Mouse (Mus musculus) thymus, adult 2 months (tissue): ENCODE measurements at regions not wholly inside any gene's neighbourhood (a gene's known extent, or its start where the extent isn't known, plus 50 kb on each side); places are given as distances from the start of the nearest gene placed in this dataset.

ENCODE experiments used
- DNase-seq: peaks from one replicate; pipeline ENCODE4 v3.0.0; 2021
- H3K27ac ChIP-seq: fragments of 200-500 bp; 2 replicates; pipeline ENCODE4 v1.5.1; 2012; ENCODE audit warnings: low read length, control low read depth; ENCODE audit not compliant: control insufficient read depth, insufficient read depth
- H3K27me3 ChIP-seq: fragments of 200-500 bp; 2 replicates; pipeline ENCODE4 v1.6.1; 2012; ENCODE audit warnings: mild to moderate bottlenecking, low read length, moderate library complexity, mixed read lengths; ENCODE audit not compliant: control insufficient read depth, insufficient read depth
- H3K36me3 ChIP-seq: fragments of 200-500 bp; 2 replicates; pipeline ENCODE4 v1.6.1; 2012; ENCODE audit warnings: mild to moderate bottlenecking, low read length, moderate library complexity; ENCODE audit not compliant: control insufficient read depth, insufficient read depth
- H3K4me1 ChIP-seq: fragments of 200-500 bp; replicated peaks from 2 replicates; pipeline ENCODE4 v1.6.1; 2012; ENCODE audit warnings: low read length; ENCODE audit not compliant: control insufficient read depth, insufficient read depth
- H3K4me3 ChIP-seq: fragments of 200-500 bp; 2 replicates; pipeline ENCODE4 v1.5.1; 2012; ENCODE audit warnings: mild to moderate bottlenecking, low read length, control low read depth, moderate library complexity; ENCODE audit not compliant: control insufficient read depth, insufficient read depth
- CTCF ChIP-seq: fragments of 200-500 bp; IDR thresholded peaks from 2 replicates; pipeline ENCODE4 v1.5.1; 2012; ENCODE audit warnings: mild to moderate bottlenecking, control low read depth, low read length, moderate library complexity, borderline replicate concordance; ENCODE audit not compliant: control insufficient read depth, poor library complexity, insufficient read depth; ENCODE audit errors: extremely low read depth
- POLR2A ChIP-seq: fragments of 200-500 bp; IDR thresholded peaks from 2 replicates; pipeline ENCODE4 v1.6.1; 2012; ENCODE audit warnings: mild to moderate bottlenecking, low read length, control low read depth, moderate library complexity; ENCODE audit not compliant: control insufficient read depth, poor library complexity, insufficient read depth; ENCODE audit errors: extremely low read depth
- WGBS: fragments of 180-500 bp; shearing (Covaris S2); methylation state at CpG from one replicate; pipeline ENCODE4 v1.1.7; 2018; 5-methylcytosine and 5-hydroxymethylcytosine counted together

DNA sequence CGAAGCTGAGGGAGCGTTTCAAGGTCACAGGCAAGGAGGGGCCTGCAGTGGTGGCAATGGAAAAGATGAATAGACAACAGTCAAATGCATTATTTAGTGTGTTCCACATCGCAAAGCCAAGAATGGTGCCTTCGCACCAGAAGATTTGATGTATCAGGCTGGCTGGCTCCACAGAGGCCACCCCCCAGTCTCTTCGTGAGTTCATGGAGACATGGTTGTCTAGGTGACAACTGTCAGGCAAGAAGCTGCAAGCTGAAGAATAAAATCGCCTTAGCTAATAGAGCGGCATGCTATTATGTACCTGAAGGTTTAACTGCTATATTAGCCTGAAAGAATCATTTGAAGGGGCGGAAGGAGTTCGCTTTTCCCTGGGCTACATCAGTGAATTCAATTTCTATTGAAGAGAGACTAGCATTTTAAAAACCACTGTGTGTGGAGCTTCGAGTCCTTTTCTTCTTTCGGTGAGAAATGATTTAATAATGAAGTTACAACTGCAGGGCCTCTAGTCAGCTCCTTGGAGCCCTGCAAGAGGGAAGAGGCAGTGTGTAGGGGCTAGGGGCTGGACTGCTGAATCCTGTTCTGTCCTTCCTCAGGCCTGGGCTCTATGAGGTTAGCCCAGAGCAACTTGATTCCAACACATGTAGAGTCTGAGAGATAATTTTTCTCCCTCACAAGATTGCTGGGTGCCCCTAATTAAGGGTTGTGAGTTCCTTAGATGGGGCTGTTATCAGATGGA, 169.1 kb downstream of the Mid1ip1 start:
- TF ChIP-seq POLR2A (no peak), CTCF (no peak)
- no peak for DNase-seq

GRCm38 (mm10) chrX:10892815-10893214, 178.0 kb downstream of the Mid1ip1 start:
- no peaks in the 10 kb centered on the region for H3K36me3 ChIP-seq
- 98% methylated on average over 3 of the region's 3 CpGs for WGBS
- no peaks in the 10 kb centered on the region for H3K4me1 ChIP-seq
- no peak overlapping the region for H3K27ac ChIP-seq
- no peak overlapping the region for H3K4me3 ChIP-seq
- DNase-seq, result no peak
- H3K27me3 ChIP-seq, result no peaks in the 10 kb centered on the region
- TF ChIP-seq CTCF, result no peak
- no peak for TF ChIP-seq POLR2A

More for the DNA sequence above, 169.1 kb downstream of the Mid1ip1 start:
- H3K36me3 ChIP-seq, result no peaks in the 10 kb centered on the region
- H3K4me3 ChIP-seq, result no peak overlapping the region
- H3K27me3 ChIP-seq, result no peaks in the 10 kb centered on the region
- H3K4me1 ChIP-seq, result no peaks in the 10 kb centered on the region
- 90% methylated on average over 11 of the region's 11 CpGs for WGBS
- H3K27ac ChIP-seq, result no peak overlapping the region

DNA sequence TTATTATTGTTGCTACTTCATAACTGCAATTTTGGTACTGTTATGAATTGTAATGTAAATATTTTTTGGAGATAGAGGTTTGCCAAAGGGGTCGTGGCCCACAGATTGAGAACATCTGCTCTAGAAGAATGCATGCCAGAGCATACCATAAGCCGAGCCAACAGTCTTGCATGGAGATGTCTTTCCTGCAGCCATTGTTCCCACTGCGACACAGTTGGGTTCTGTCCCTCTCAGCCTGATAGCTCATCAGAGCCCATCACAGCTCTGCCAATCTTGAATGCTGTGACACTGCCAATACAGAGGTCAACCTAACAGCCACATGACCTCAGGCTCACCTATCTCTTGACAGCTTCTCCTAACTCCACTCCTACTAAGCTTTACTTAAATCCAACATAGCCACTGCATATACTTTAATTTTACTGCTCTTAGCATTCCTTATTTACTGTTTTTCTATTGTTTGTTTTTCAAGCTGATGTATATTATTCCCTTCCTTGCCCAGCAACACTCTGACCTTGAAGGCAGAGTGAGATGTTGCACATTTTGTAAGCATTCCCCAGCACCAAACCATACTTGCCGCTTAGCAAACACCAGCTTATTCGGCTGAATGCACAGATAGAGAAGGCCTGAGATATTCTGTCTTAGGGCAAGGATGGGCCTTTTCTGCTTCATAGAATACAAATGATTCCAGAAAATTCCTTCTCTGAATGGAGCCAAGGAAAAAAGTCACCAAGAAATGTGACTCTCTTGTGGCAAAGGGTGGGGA, 181.6 kb downstream of the Mid1ip1 start:
- TF ChIP-seq POLR2A, result no peak
- TF ChIP-seq CTCF, result no peak

DNA sequence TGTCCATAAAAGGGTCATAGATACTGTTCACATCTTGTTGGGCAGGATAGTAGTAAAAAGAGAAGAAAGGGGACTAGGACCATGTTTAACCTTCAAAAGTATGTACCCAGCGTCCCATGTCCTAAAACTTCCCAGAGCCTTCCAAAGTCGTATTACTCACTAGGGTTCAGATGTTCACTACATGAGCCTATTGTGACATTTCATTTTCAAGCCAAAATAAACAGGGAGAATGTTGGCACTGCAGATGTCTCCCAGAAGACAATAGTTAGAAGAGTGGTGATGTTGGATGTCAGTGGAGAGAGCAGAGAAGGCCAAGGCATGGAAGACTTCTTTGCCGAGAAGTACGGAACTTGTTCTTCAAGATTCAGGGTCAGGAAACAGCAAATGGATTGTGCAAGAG, 187.9 kb downstream of the Mid1ip1 start:
- DNase-seq, result no peak
- TF ChIP-seq CTCF, result no peak
- no peak for TF ChIP-seq POLR2A
- 91% methylated on average over 4 of the region's 4 CpGs for whole genome bisulfite sequencing
- H3K4me1 ChIP-seq, result no peaks in the 10 kb centered on the region
- H3K27me3 ChIP-seq, result no peaks in the 10 kb centered on the region
- no peaks in the 10 kb centered on the region for H3K36me3 ChIP-seq
- no peak overlapping the region for H3K27ac ChIP-seq
- no peak overlapping the region for H3K4me3 ChIP-seq

More for the DNA sequence above, 181.6 kb downstream of the Mid1ip1 start:
- no peaks in the 10 kb centered on the region for H3K27me3 ChIP-seq
- DNase-seq, result no peak
- no peak overlapping the region for H3K4me3 ChIP-seq
- no peaks in the 10 kb centered on the region for H3K36me3 ChIP-seq
- H3K4me1 ChIP-seq, result no peaks in the 10 kb centered on the region
- 96% methylated on average over 5 of the region's 5 CpGs for WGBS
- H3K27ac ChIP-seq, result no peak overlapping the region

- Histone ChIP-seq H3K4me1 (no peaks in the 10 kb centered on the region), H3K36me3 (no peaks in the 10 kb centered on the region), H3K27me3 (no peaks in the 10 kb centered on the region), H3K27ac (no peak overlapping the region), H3K4me3 (no peak overlapping the region)
- TF ChIP-seq CTCF (no peak), POLR2A (no peak)
- DNase-seq, result no peak
- 67% methylated on average over 6 of the region's 6 CpGs for WGBS
These were observed 189.3 kb downstream of the Mid1ip1 start for GRCm38 (mm10) chrX:10904072-10904471.

- TF ChIP-seq CTCF (no peak), POLR2A (no peak)
- WGBS, result 98% methylated on average over 3 of the region's 3 CpGs
- H3K4me3 ChIP-seq, result no peak overlapping the region
- no peak for DNase-seq
- H3K4me1 ChIP-seq, result no peaks in the 10 kb centered on the region
- H3K27me3 ChIP-seq, result no peaks in the 10 kb centered on the region
- H3K27ac ChIP-seq, result no peak overlapping the region
- no peaks in the 10 kb centered on the region for H3K36me3 ChIP-seq
These were observed 190.1 kb downstream of the Mid1ip1 start for GRCm38 (mm10) chrX:10904889-10905288.
